Mouse (Mus musculus) heart, postnatal 0 days (tissue): ENCODE measurements at regions not wholly inside any gene's neighbourhood (a gene's known extent, or its start where the extent isn't known, plus 50 kb on each side); places are given as distances from the start of the nearest gene placed in this dataset.

ENCODE experiments used
- CTCF ChIP-seq: IDR thresholded peaks from 2 replicates; pipeline ENCODE4 v1.5.1; 2016; ENCODE audit warnings: antibody characterized with exemption, control low read depth, low read depth
- EP300 ChIP-seq: IDR thresholded peaks from 2 replicates; pipeline ENCODE4 v1.6.1; 2016; ENCODE audit warnings: antibody characterized with exemption, low read depth

DNA sequence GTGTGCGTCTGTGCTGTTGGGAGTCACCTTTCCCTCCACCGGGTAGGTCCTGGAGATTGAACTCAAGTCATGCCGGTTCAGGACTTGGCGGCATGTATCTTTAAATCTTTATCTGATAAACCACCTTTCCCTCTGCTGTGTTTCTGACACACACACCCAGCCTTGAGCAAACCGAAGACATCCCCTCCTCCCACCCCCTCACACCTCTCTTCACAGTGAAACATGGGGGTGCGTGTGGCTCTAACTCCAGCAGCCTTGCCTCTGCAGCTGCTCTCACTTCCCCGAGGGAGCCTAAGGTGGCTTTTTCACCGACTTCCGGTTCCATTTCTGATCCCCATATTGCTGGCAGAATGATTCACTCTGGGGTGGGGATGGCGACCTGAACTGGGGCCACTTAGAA lies 52.8 kb upstream of the Ccdc167 start:
- no peak for TF ChIP-seq CTCF
- TF ChIP-seq EP300, result no peak
